Mouse (Mus musculus) heart, adult 2 months (tissue): ENCODE measurements around the gene Mrpl21.

ENCODE experiments used
- CTCF ChIP-seq: fragments of 200-600 bp; IDR thresholded peaks from 2 replicates; pipeline ENCODE4 v1.8.1; 2022; ENCODE audit warnings: antibody characterized with exemption, mild to moderate bottlenecking, moderate library complexity
- EP300 ChIP-seq: fragments of 200-500 bp; IDR thresholded peaks from 2 replicates; pipeline ENCODE4 v1.6.1; 2011; ENCODE audit warnings: low read depth, low read length, control low read depth; ENCODE audit not compliant: insufficient read depth
- POLR2A ChIP-seq: fragments of 200-500 bp; IDR thresholded peaks from 2 replicates; pipeline ENCODE4 v1.6.1; 2011; ENCODE audit warnings: mild to moderate bottlenecking, low read depth, low read length, control low read depth; ENCODE audit not compliant: insufficient read depth

GRCm38 (mm10) chr19:3324271-3324811 lies 41.6 kb downstream of the Mrpl21 start:
- TF ChIP-seq CTCF, result no peak
- peak; percentile 5; the same call in 1 of the 2 replicates for TF ChIP-seq POLR2A
- TF ChIP-seq EP300, result no peak
